Mouse (Mus musculus) testis, adult 2 months (tissue): Measurements from ENCODE around the gene Slc26a10.

ENCODE experiments used
- CTCF ChIP-seq: fragments of 200-500 bp; IDR thresholded peaks from 2 replicates; pipeline ENCODE4 v1.5.1; 2012; ENCODE audit warnings: low read depth, mild to moderate bottlenecking, inconsistent platforms, low read length, moderate library complexity; ENCODE audit not compliant: control insufficient read depth, insufficient read depth, insufficient replicate concordance
- POLR2A ChIP-seq: fragments of 200-500 bp; IDR thresholded peaks from 2 replicates; pipeline ENCODE4 v1.6.1; 2012; ENCODE audit warnings: low read depth, mild to moderate bottlenecking, inconsistent platforms, low read length, moderate library complexity; ENCODE audit not compliant: control insufficient read depth

- TF ChIP-seq CTCF (no peak), POLR2A (no peak)
Measured at GRCm38 (mm10) chr10:127141500-127141899, 38.9 kb downstream of the Slc26a10 start.
